In the genomic region with DNA sequence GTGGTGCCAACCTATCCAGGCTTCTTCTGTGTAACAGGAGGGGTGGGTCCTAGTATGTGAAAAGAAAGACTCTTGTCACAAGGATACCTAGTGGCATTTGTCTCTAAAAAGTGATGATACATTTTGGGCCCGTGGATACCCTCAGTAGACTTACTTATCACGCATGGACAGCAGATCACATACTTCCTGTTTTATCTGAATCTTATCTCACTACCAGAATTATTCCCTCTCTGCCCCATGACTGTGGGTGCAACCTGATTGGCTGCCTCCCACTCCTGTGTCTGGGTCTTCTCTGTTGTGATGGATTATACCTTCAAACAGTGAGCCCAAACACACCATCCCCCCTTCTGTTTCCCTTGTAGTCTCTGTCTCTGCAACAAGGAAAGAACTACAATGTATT, we compare ENCODE assay signal across 21 mouse cellular contexts. TPM values are rescaled to one million over a fixed set of nuclear protein-coding genes. Genes with fewer than 3 reads are reported as not detected.
A peak's percentile ranks its signal among the peaks of the same experiment; 100 is the strongest.
DNase-seq lines count a peak whose midpoint lies in the region; ATAC-seq and TF ChIP-seq lines count a peak whose summit lies in the region.
"Had no signal": no experiment of that assay in that cellular context is flagged by ENCODE, and none has a peak within 500 bp of the region (broad histone marks: within the 10 kb centered on the region; RNA-seq: fewer than 3 reads in every experiment).

No protein-coding gene starts in this region.

- DNase-seq in MEL (ENCODE audit: low read depth, low spot score): peak; percentile 80
- DNase-seq in limb, embryonic 10.5 days (ENCODE audit: low spot score): no peak
- no peak for DNase-seq in frontal cortex, adult 2 months (ENCODE audit: extremely low spot score in 1 of 2, low spot score in 1 of 2)
- DNase-seq: adrenal gland, adult 8-10 months; adrenal gland, postnatal 14 days; adrenal gland, postnatal 36 days; cerebellum, adult 11-12 months; cerebellum, adult 2 months; cerebellum, adult 9-10 months; cerebellum, postnatal 10 days; cerebellum, postnatal 25 days had no signal

- H3K9me3 ChIP-seq in MEL (replicated peaks; ENCODE audit: insufficient read depth, low read length): no peaks in the 10 kb centered on the region
- H3K9me3 ChIP-seq in limb, embryonic 10.5 days (replicated peaks): no peaks in the 10 kb centered on the region
- H3K9me3 ChIP-seq: embryonic facial prominence, embryonic 10.5 days; embryonic facial prominence, embryonic 12.5 days; forebrain, embryonic 10.5 days; forebrain, embryonic 12.5 days had no signal

- TF ChIP-seq RAD21 in MEL (IDR thresholded peaks at IDR 0.05; ENCODE audit: low read depth, low read length): no peak

- no peak for TF ChIP-seq POLR2A in MEL (IDR thresholded peaks at IDR 0.05; ENCODE audit: control insufficient read depth in 1 of 2, insufficient read depth in 1 of 2, low read depth in 1 of 2, low read length in 2 of 2, poor library complexity in 1 of 2)

- no peaks in the 10 kb centered on the region for H3K79me2 ChIP-seq in MEL (ENCODE audit: control insufficient read depth, insufficient read depth, low read length, poor library complexity)

- peaks cover 0 to 19% of the 10 kb centered on the region in 2 experiments; a peak in 2 of 4 replicates for H3K36me3 ChIP-seq in MEL (ENCODE audit: control insufficient read depth in 1 of 2, insufficient read depth in 2 of 2, low read length in 2 of 2)
- H3K36me3 ChIP-seq in limb, embryonic 10.5 days: no peaks in the 10 kb centered on the region
- H3K36me3 ChIP-seq: embryonic facial prominence, embryonic 10.5 days; embryonic facial prominence, embryonic 12.5 days; forebrain, embryonic 10.5 days; forebrain, embryonic 12.5 days had no signal

- WGBS in limb, embryonic 10.5 days: 87% methylated on average over 2 of the region's 2 CpGs

- H3K9ac ChIP-seq in MEL (ENCODE audit: control insufficient read depth, low read depth, low read length, poor library complexity, severe bottlenecking): no peak overlapping the region
- H3K9ac ChIP-seq: embryonic facial prominence, embryonic 12.5 days; forebrain, embryonic 12.5 days had no signal

- H3K4me3 ChIP-seq in MEL (ENCODE audit: control insufficient read depth in 1 of 2, insufficient read depth in 1 of 2, low read depth in 2 of 2, low read length in 2 of 2): no peak overlapping the region
- H3K4me3 ChIP-seq in limb, embryonic 10.5 days: no peak overlapping the region
- H3K4me3 ChIP-seq: embryonic facial prominence, embryonic 10.5 days; embryonic facial prominence, embryonic 12.5 days; forebrain, embryonic 10.5 days; forebrain, embryonic 12.5 days had no signal

- TF ChIP-seq EP300 in MEL (IDR thresholded peaks at IDR 0.05; ENCODE audit: low read depth in 1 of 2, low read length in 2 of 2): peak; percentile 82 to 87

- ATAC-seq in monocyte, adult 5-6 weeks (replicated peaks; ENCODE audit: insufficient number of reproducible peaks, low FRiP score, low TSS enrichment, poor library complexity, severe bottlenecking): no peak
- no peak for ATAC-seq in inflammation-experienced regulatory T-cells, adult 6 months
- ATAC-seq: activated CD4-positive, CD25-positive, alpha-beta regulatory T cell, adult 4 months; forebrain, embryonic 14.5 days; forebrain, embryonic 16.5 days; Patski had no signal

- H3K27me3 ChIP-seq in MEL (ENCODE audit: control insufficient read depth in 1 of 2, insufficient read depth in 2 of 2, low read length in 2 of 2): no peaks in the 10 kb centered on the region
- H3K27me3 ChIP-seq in limb, embryonic 10.5 days (ENCODE audit: low read depth, poor library complexity, severe bottlenecking): 0 out of 2 replicates have a peak, but pooled peaks cover 12% of the 10 kb centered on the region
- H3K27me3 ChIP-seq: embryonic facial prominence, embryonic 12.5 days; forebrain, embryonic 12.5 days; Patski had no signal

- H3K27ac ChIP-seq in MEL (ENCODE audit: control insufficient read depth, low read depth, low read length): peak overlapping the region; percentile 14; the same call in 1 of the 2 replicates
- H3K27ac ChIP-seq in limb, embryonic 10.5 days: peak overlapping the region; percentile 37; the same call in 1 of the 2 replicates
- H3K27ac ChIP-seq: embryonic facial prominence, embryonic 10.5 days; embryonic facial prominence, embryonic 12.5 days; forebrain, embryonic 10.5 days; forebrain, embryonic 12.5 days had no signal

- peaks cover 9 to 26% of the 10 kb centered on the region in 2 experiments; a peak in 3 of 4 replicates for H3K4me1 ChIP-seq in MEL (ENCODE audit: control insufficient read depth in 1 of 2, insufficient read depth in 2 of 2, low read length in 2 of 2)
- H3K4me1 ChIP-seq in limb, embryonic 10.5 days: peaks cover 52% of the 10 kb centered on the region
- H3K4me1 ChIP-seq: forebrain, embryonic 12.5 days had no signal

- TF ChIP-seq CTCF in MEL (IDR thresholded peaks at IDR 0.05 in 2 of 3, conservative IDR thresholded peaks at IDR 0.05 in 1 of 3; ENCODE audit: control insufficient read depth in 1 of 3, insufficient read depth in 1 of 3, low read depth in 2 of 3, low read length in 3 of 3, poor library complexity in 1 of 3, severe bottlenecking in 1 of 3): no peak

TF ChIP-seq in MEL, 35 proteins besides CTCF, POLR2A, EP300 and RAD21:
- TF ChIP-seq ELF1 (IDR thresholded peaks at IDR 0.05; ENCODE audit: low read depth, low read length) (no peak), CHD2 (IDR thresholded peaks at IDR 0.05; ENCODE audit: low read length) (no peak), KAT2A (conservative IDR thresholded peaks at IDR 0.05; ENCODE audit: low read depth, low read length) (no peak), MXI1 (IDR thresholded peaks at IDR 0.05; ENCODE audit: low read depth, low read length) (0 out of 2 replicates have a peak, but pooled peaks have one; percentile 19), USF2 (IDR thresholded peaks at IDR 0.05; ENCODE audit: borderline replicate concordance in 1 of 2, insufficient read depth in 1 of 2, low read depth in 1 of 2, low read length in 2 of 2) (no peak), MAFK (IDR thresholded peaks at IDR 0.05; ENCODE audit: borderline replicate concordance, low read depth, low read length) (no peak; the same call in 1 of the 2 replicates), RCOR1 (IDR thresholded peaks at IDR 0.05; ENCODE audit: low read depth, low read length) (peak; percentile 47; the same call in 1 of the 2 replicates), MYB (IDR thresholded peaks at IDR 0.05; ENCODE audit: low read depth, low read length) (no peak), NRF1 (IDR thresholded peaks at IDR 0.05; ENCODE audit: insufficient read depth, low read depth, low read length, poor library complexity, severe bottlenecking) (no peak), GATA1 (IDR thresholded peaks at IDR 0.05; ENCODE audit: low read depth, low read length) (peak; percentile 94), TAL1 (IDR thresholded peaks at IDR 0.05; ENCODE audit: low read length) (peak; percentile 71), USF1 (IDR thresholded peaks at IDR 0.05; ENCODE audit: low read depth, low read length) (peak; percentile 52; the same call in 1 of the 2 replicates), MAX (IDR thresholded peaks at IDR 0.05; ENCODE audit: low read length) (no peak), TCF12 (IDR thresholded peaks at IDR 0.05; ENCODE audit: low read depth, low read length) (peak; percentile 91), JUND (IDR thresholded peaks at IDR 0.05; ENCODE audit: low read depth, low read length) (no peak), POLR2AphosphoS5 (IDR thresholded peaks at IDR 0.05; ENCODE audit: borderline replicate concordance, low read depth, low read length) (no peak), BHLHE40 (IDR thresholded peaks at IDR 0.05; ENCODE audit: borderline replicate concordance, low read depth, low read length) (peak; percentile 54; the same call in 1 of the 2 replicates), GABPA (IDR thresholded peaks at IDR 0.05; ENCODE audit: low read depth, low read length) (no peak), CHD1 (IDR thresholded peaks at IDR 0.05; ENCODE audit: low read depth, low read length) (no peak), ETS1 (IDR thresholded peaks at IDR 0.05; ENCODE audit: low read depth, low read length) (peak; percentile 65), SIN3A (IDR thresholded peaks at IDR 0.05; ENCODE audit: low read length) (no peak; the same call in 1 of the 2 replicates)

RNA-seq across cellular contexts. Expression of gene Asb1, which starts 40.2 kb away (rescaled TPM):
- total RNA-seq in MEL (2012; rRNA removed): 38.4 and 41.3 TPM in 2 replicates
- polyA plus RNA-seq in MEL (2012; ENCODE audit: insufficient read depth in 1 of 2, insufficient read length in 2 of 2, low read depth in 1 of 2, low replicate concordance in 2 of 2, missing spikeins in 1 of 2): 10 to 100 TPM in 1 of 2 experiments, not detected in 1; 37.9 TPM
- 6.2 and 6.5 TPM in 2 replicates for polyA plus RNA-seq in limb, embryonic 10.5 days (2016; fragmentation: Nextera tagmentation; extraction: Ambion mirVana)
- polyA plus RNA-seq in frontal cortex, adult 2 months (2012; rRNA removed): 20.1 and 20.8 TPM in 2 replicates
- total RNA-seq in monocyte, adult 5-6 weeks (2017): 13.9 to 28.9 TPM (median 15.4 TPM) in 3 replicates
- 1 to 10 TPM; 2.3 to 4.3 (median 3.0) TPM for polyA plus RNA-seq in inflammation-experienced regulatory T-cells, adult 6 months (2017; shearing (Covaris generic))
